Mouse (Mus musculus): ENCODE measurements at regions not wholly inside any gene's neighbourhood (a gene's known extent, or its start where the extent isn't known, plus 50 kb on each side); places are given as distances from the start of the nearest gene placed in this dataset.
A peak's percentile ranks its signal among the peaks of the same experiment; 100 is the strongest.
"Not testable (repeated sequence)": the region's sequence is repeated elsewhere in the genome, so short reads cannot be mapped to it uniquely, and the experiment has no call there.

DNA sequence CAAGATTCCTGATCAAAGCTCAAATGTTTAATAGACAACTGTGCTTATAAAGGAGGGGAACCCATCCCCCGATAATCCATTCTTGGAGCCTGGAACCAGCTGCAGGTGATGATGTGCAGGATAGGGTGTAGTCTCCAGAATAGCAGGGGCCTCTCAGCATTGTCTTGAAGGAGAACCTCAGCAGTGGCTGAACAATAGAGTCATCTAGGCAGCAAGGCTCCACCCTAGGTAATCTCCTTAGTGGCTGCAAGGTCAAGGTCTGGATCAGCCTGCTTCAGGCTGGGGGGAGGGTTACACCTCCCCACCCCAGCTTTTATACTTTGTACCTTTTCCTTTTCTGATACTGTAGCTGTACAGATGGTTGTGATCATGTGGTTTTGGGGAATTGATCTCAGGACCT is 116.8 kb upstream of the Mettl4 start:
- no peak for DNase-seq

DNA sequence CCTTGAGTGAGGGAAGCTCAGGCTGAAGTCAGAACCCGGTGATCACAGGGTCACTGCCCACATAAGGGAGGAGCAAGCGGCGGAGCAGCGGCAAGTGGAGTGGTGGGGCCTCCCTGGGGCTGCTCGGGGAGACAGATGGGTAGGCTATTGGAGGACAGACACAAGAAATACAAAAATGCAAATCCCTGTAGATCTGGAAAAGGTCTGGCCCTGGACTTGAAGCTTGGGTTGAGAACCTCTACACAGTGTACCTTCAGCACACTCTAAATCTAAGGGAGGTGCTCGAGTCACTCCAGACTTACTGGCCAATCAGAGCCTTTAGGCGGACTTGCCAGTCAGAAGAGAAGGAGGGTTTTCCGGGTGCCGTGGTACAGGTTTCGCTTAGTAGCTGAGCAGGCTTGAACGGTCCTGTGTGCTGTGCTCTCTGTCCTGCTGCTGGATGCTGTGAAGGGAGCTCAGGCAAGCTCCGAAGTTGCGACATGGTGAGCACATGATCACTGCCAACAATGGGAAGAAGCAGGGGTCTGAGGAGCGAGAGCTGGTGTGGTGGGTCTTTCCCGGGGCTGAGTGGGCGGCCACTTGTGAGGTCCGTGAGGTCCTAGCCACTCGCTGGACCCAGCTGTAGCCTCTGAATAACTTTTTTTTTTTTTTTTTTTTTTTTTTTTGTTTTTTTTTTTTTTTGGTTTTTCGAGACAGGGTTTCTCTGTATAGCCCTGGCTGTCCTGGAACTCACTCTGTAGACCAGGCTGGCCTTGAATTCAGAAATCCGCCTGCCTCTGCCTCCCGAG is 114.9 kb upstream of the Mettl4 start:
- peak; percentile 80 to 84 for DNase-seq

DNA sequence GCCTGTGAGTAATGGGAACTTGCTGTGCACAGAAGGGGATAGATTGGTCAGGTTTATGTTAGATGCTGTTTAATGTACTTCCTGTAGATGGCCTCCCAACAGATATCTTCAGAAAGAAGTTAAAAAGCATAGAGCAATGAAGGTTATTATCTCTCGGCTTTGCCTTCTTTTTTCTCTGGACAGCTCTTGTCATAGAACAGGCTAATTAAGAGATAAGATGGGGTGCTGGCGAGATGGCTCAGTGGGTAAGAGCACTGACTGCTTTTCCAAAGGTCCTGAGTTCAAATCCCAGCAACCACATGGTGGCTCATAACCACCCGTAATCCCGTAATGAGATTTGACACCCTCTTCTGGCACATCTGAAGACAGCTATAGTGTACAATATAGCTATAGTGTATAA is 104.9 kb upstream of the Mettl4 start:
- DNase-seq: not testable (repeated sequence)

DNA sequence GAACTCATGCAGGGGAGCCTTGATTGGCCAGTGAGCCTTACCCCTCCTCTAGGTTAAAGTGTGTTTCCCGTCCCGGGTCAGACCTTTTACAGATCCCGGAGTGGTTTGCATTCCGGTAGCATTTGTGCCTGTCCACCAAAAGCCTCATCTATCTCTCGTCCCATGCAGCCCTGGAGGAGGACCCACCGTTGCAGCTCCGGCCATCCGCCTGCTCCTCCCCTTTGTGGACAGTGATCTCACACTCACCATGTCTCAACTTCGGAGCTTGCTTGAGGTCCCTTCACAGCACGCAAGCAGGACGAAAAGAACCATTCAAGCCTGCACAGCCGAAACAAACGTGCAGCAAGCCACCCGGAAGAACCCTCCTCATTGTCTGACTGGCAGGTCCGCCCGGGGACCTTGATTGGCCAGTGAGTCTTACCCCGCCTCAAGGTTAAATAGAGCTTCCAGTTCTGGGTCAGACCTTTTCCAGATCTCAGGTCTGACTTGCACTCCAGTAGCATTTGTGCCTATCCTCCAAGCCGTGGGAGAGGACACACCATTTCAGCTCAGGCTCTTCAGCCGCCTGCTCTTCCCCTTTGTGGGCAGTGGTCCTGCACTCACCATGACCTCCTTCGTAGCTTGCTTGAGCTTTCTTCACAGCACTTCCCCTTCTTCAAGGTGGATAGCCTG is 84.8 kb upstream of the Mettl4 start:
- DNase-seq: peak; percentile 84 to 86

DNA sequence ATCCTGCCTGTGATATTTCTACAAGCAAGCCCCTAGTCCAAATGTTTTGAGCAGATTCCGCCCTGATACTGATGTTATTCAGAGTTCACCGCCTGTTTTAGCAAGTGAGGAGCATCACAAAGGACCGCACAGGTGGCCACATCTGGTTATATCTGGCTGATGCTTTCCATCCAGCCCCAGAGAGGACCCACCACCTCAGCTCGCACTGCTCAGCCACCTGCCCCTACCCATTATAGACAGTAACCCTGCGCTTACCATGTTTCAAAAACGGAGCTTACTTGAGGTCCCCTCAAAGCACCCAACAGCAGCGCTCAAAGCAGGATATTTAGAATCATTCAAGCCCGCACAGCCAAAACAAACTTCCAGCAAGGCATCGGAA is 84.2 kb upstream of the Mettl4 start:
- DNase-seq: not testable (repeated sequence)

DNA sequence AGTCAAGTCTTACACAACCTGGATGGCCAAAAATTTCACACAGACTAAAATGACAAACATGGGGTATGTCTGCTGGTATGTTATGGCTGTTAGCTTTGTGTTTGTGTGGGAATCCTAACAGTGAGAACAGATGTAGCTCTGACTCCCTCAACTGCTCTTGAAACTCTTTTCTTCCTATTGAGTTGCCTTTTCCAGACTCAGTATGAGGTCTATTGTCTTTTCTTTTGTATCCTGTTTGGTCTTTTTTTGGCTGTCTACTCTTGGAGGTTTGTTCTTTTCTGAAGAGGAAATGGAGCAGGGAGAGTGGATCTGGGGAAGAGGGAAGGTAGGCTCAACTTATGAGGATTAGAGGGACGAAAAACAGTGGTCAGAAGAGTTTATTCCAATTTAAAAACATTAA is 76.6 kb upstream of the Mettl4 start:
- not testable (repeated sequence) for DNase-seq

DNA sequence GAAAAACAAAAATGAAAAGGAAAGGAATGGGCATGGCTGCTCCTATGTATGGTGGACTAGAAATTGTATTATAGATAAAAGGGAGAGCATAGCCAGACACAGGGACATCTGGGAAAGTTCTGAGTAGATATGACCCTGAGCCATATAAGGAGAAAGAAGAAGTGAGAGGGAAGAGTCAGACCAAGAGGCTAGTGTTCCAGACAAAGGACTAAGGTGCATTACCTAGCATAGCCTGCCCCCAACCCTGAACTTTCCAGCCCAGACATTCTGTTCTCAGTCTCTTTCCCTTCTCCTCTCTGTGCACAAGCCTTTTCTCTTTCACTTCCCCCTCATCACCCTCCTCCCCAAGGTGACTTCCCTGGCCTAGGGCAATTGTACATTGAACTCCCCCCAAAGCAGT is 58.9 kb upstream of the Mettl4 start:
- DNase-seq: no peak
